Mouse (Mus musculus) cerebellum, postnatal 25 days (tissue): ENCODE measurements around the gene Zfp266.

Experiments
- DNase-seq, 2 experiments: peaks; one replicate each; pipeline ENCODE4 v3.0.0; 2021; ENCODE audit warnings: mixed read lengths in 2 of 2

The Zfp266 gene

GRCm38 (mm10) chr9:20491858-20492526 is 29.2 kb downstream of the Zfp266 start:
- peak in 1 of 2 experiments; percentile 11 for DNase-seq

GRCm38 (mm10) chr9:20489536-20489935 is 31.7 kb downstream of the Zfp266 start:
- DNase-seq = no peak

- DNase-seq = peak; percentile 33 to 67
Measured at GRCm38 (mm10) chr9:20479396-20479795, 41.8 kb downstream of the Zfp266 start.

GRCm38 (mm10) chr9:20476632-20477031 is 44.6 kb downstream of the Zfp266 start:
- no peak for DNase-seq

GRCm38 (mm10) chr9:20466761-20467442 is 54.3 kb downstream of the Zfp266 start:
- peak; percentile 50 to 79 for DNase-seq

- DNase-seq = peak; percentile 82 to 83
Measured at GRCm38 (mm10) chr9:20459377-20460317, 61.6 kb downstream of the Zfp266 start, which contains the start of gene Zfp26. Gene Zfp26, minus strand, starts transcription at chr9:20460162.

- no peak for DNase-seq
Measured at GRCm38 (mm10) chr9:20453647-20454046, 67.6 kb downstream of the Zfp266 start.

GRCm38 (mm10) chr9:20451493-20451892 is 69.7 kb downstream of the Zfp266 start:
- no peak for DNase-seq
